ENCODE assay signal across 22 mouse cellular contexts in the genomic region with DNA sequence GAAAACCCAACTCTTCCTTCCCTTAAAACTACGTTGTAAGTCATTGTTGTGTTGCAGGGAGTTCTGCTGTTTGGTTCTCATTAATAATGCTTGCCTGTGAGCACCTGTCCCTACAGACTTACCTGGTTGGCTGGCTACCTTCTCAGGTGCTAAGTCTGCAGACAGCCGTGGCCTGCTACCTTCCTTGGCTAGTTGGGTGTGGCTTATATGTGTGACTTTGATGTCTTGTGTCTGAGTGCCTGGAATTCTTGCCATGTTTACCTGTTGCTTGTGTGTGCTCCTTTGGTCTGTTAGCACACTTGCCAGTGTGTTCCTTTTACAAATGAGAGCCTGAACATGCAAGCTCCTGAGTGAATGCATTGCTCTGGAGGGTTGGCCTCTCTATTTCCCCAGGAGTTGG. TPM values are rescaled to one million over a fixed set of nuclear protein-coding genes. Genes with fewer than 3 reads are reported as not detected.
"Had no signal": no experiment of that assay in that cellular context is flagged by ENCODE, and none has a peak within 500 bp of the region (broad histone marks: within the 10 kb centered on the region; RNA-seq: fewer than 3 reads in every experiment).

No protein-coding gene starts in this region.

- H3K9ac ChIP-seq: limb, embryonic 12.5 days; limb, embryonic 15.5 days; liver, embryonic 12.5 days; liver, embryonic 15.5 days; midbrain, embryonic 13.5 days; neural tube, embryonic 12.5 days had no signal

- H3K4me2 ChIP-seq: limb, embryonic 12.5 days; limb, embryonic 15.5 days; liver, embryonic 12.5 days; liver, embryonic 15.5 days; midbrain, embryonic 13.5 days; neural tube, embryonic 12.5 days had no signal

- H3K27me3 ChIP-seq: limb, embryonic 12.5 days; limb, embryonic 15.5 days; liver, embryonic 12.5 days; liver, embryonic 15.5 days; megakaryocyte, embryonic 14.5 days; midbrain, embryonic 13.5 days; neural tube, embryonic 12.5 days had no signal

- H3K4me1 ChIP-seq: limb, embryonic 12.5 days; limb, embryonic 15.5 days; liver, embryonic 12.5 days; liver, embryonic 15.5 days; midbrain, embryonic 10.5 days; midbrain, embryonic 13.5 days; neural tube, embryonic 12.5 days had no signal

- H3K9me3 ChIP-seq: limb, embryonic 12.5 days; limb, embryonic 15.5 days; liver, embryonic 12.5 days; liver, embryonic 15.5 days; megakaryocyte, embryonic 14.5 days; midbrain, embryonic 10.5 days; midbrain, embryonic 13.5 days; neural tube, embryonic 12.5 days had no signal

- DNase-seq: kidney, adult 2 months; kidney, postnatal 25 days; layer of hippocampus, adult 9-11 months; lung, adult 2 months; lung, postnatal 36 days; retina, postnatal 1 day; thymus, adult 2 months; thymus, postnatal 14 days; thymus, postnatal 4 days had no signal

- ATAC-seq: intestine, postnatal 0 days; liver, embryonic 12.5 days; midbrain, embryonic 13.5 days; midbrain, embryonic 16.5 days had no signal

- H3K4me3 ChIP-seq: layer of hippocampus, adult 2 months; limb, embryonic 12.5 days; limb, embryonic 15.5 days; liver, embryonic 12.5 days; liver, embryonic 15.5 days; megakaryocyte, embryonic 14.5 days; midbrain, embryonic 10.5 days; midbrain, embryonic 13.5 days; neural tube, embryonic 12.5 days had no signal

- H3K27ac ChIP-seq: kidney, postnatal 0 days; layer of hippocampus, adult 2 months; limb, embryonic 12.5 days; limb, embryonic 15.5 days; liver, embryonic 12.5 days; liver, embryonic 15.5 days; midbrain, embryonic 10.5 days; midbrain, embryonic 13.5 days; neural tube, embryonic 12.5 days had no signal

RNA-seq across cellular contexts. Expression of gene Doc2b, which starts 33.1 kb away (rescaled TPM):
- total RNA-seq: neutrophil, adult 5-6 weeks had no signal
